Mouse (Mus musculus) intestine, embryonic 15.5 days (tissue): ENCODE measurements around the gene Xkr7. TPM values are rescaled to one million over a fixed set of nuclear protein-coding genes. Genes with fewer than 3 reads are reported as not detected.

Experiments used
- ATAC-seq: fragments of 200-750 bp; cut with Nextera tagmentation; 2 replicates; pipeline ENCODE4 v1.8.0; 2017; ENCODE audit warnings: moderate TSS enrichment, moderate library complexity
- H3K27ac ChIP-seq: fragments of 300-500 bp; sonication (generic); 2 replicates; pipeline ENCODE4 v1.5.1; 2015; ENCODE audit warnings: mild to moderate bottlenecking, inconsistent platforms
- H3K27me3 ChIP-seq: fragments of 300-500 bp; sonication (generic); replicated peaks from 2 replicates; pipeline ENCODE4 v1.6.1; 2015; ENCODE audit warnings: inconsistent platforms
- H3K36me3 ChIP-seq: fragments of 300-500 bp; sonication (generic); 2 replicates; pipeline ENCODE4 v1.6.1; 2015; ENCODE audit warnings: inconsistent platforms
- H3K4me1 ChIP-seq: fragments of 300-500 bp; sonication (generic); replicated peaks from 2 replicates; pipeline ENCODE4 v1.6.1; 2015; ENCODE audit warnings: inconsistent platforms
- H3K4me2 ChIP-seq: fragments of 300-500 bp; sonication (generic); replicated peaks from 2 replicates; pipeline ENCODE4 v1.6.1; 2015; ENCODE audit warnings: mild to moderate bottlenecking, inconsistent platforms
- H3K4me3 ChIP-seq: fragments of 300-500 bp; sonication (generic); replicated peaks from 2 replicates; pipeline ENCODE4 v1.5.1; 2015; ENCODE audit warnings: inconsistent platforms
- H3K9ac ChIP-seq: fragments of 300-500 bp; sonication (generic); 2 replicates; pipeline ENCODE4 v1.6.1; 2015; ENCODE audit warnings: inconsistent platforms
- H3K9me3 ChIP-seq: fragments of 300-500 bp; sonication (generic); 2 replicates; pipeline ENCODE4 v1.6.1; 2016; ENCODE audit warnings: inconsistent platforms
- WGBS: fragments of 180-500 bp; shearing (Covaris S2); methylation state at CpG from one replicate; pipeline ENCODE4 v1.1.7; 2015; 5-methylcytosine and 5-hydroxymethylcytosine counted together
- polyA plus RNA-seq: library from polyadenylated mRNA; unstranded; fragments of >200 nt; fragmentation: Nextera tagmentation; extraction: Ambion mirVana; gene quantifications from 2 replicates; pipeline ENCODE4 v1.2.1, GENCODE M21; 2015

Gene Xkr7
- polyA plus RNA-seq = 0.10 TPM in 2 replicates

GRCm38 (mm10) chr2:153031126-153032082 is at the start of gene Xkr7:
Gene Xkr7 (plus strand): TSS chr2:153031852.
- Histone ChIP-seq H3K27ac (no peak within 1 kb of the TSS), H3K36me3 (no peaks in the 10 kb centered on the region), H3K27me3 (peaks cover 46% of the 10 kb centered on the region), H3K4me3 (peak within 1 kb of the TSS; percentile 44), H3K9ac (no peak within 1 kb of the TSS), H3K4me2 (peak within 1 kb of the TSS; percentile 81), H3K4me1 (peaks cover 9% of the 10 kb centered on the region; the same call in 1 of the 2 replicates), H3K9me3 (no peaks in the 10 kb centered on the region)
- ATAC-seq = peak; percentile 59
- WGBS = 3% methylated on average over 49 of the region's 54 CpGs

- Histone ChIP-seq H3K9ac (no peak overlapping the region), H3K4me2 (no peak overlapping the region), H3K27me3 (no peaks in the 10 kb centered on the region), H3K36me3 (no peaks in the 10 kb centered on the region), H3K27ac (no peak overlapping the region), H3K9me3 (no peaks in the 10 kb centered on the region), H3K4me3 (no peak overlapping the region), H3K4me1 (no peaks in the 10 kb centered on the region)
- no peak for ATAC-seq
- 53% methylated on average over 1 of the region's 1 CpGs for WGBS
Observed at GRCm38 (mm10) chr2:152985582-152985981, 46.1 kb upstream of the Xkr7 start.

- H3K27ac ChIP-seq = no peak overlapping the region
- H3K4me2 ChIP-seq = no peak overlapping the region
- H3K4me3 ChIP-seq = no peak overlapping the region
- no peak for ATAC-seq
- no peaks in the 10 kb centered on the region for H3K27me3 ChIP-seq
- no peaks in the 10 kb centered on the region for H3K9me3 ChIP-seq
- H3K4me1 ChIP-seq = no peaks in the 10 kb centered on the region
- no peaks in the 10 kb centered on the region for H3K36me3 ChIP-seq
- no peak overlapping the region for H3K9ac ChIP-seq
- WGBS = 82% methylated on average over 9 of the region's 9 CpGs
Observed at GRCm38 (mm10) chr2:152991529-152991928, 40.1 kb upstream of the Xkr7 start.

- Histone ChIP-seq H3K9me3 (no peaks in the 10 kb centered on the region), H3K27ac (no peak overlapping the region), H3K4me3 (no peak overlapping the region), H3K4me1 (no peaks in the 10 kb centered on the region), H3K27me3 (no peaks in the 10 kb centered on the region), H3K36me3 (no peaks in the 10 kb centered on the region), H3K4me2 (no peak overlapping the region), H3K9ac (no peak overlapping the region)
- ATAC-seq = no peak
- 56% methylated on average over 4 of the region's 4 CpGs for WGBS
Observed at GRCm38 (mm10) chr2:152997046-152997445, 34.6 kb upstream of the Xkr7 start.

GRCm38 (mm10) chr2:153002492-153003248 is 29.0 kb upstream of the Xkr7 start:
- ATAC-seq = no peak
- Histone ChIP-seq H3K9me3 (no peaks in the 10 kb centered on the region), H3K27ac (no peak overlapping the region), H3K9ac (no peak overlapping the region), H3K4me3 (no peak overlapping the region), H3K36me3 (no peaks in the 10 kb centered on the region), H3K4me1 (no peaks in the 10 kb centered on the region), H3K27me3 (no peaks in the 10 kb centered on the region), H3K4me2 (no peak overlapping the region)
- WGBS = 71% methylated on average over 15 of the region's 15 CpGs

GRCm38 (mm10) chr2:153003681-153004338 is 27.8 kb upstream of the Xkr7 start:
- no peaks in the 10 kb centered on the region for H3K4me1 ChIP-seq

GRCm38 (mm10) chr2:153005981-153006380 is 25.7 kb upstream of the Xkr7 start:
- H3K4me2 ChIP-seq = no peak overlapping the region
- H3K4me1 ChIP-seq = no peaks in the 10 kb centered on the region
- H3K36me3 ChIP-seq = peaks cover 15% of the 10 kb centered on the region
- no peak for ATAC-seq
- no peak overlapping the region for H3K4me3 ChIP-seq
- H3K27me3 ChIP-seq = no peaks in the 10 kb centered on the region
- 73% methylated on average over 3 of the region's 3 CpGs for WGBS
- H3K9ac ChIP-seq = no peak overlapping the region
- no peaks in the 10 kb centered on the region for H3K9me3 ChIP-seq
- no peak overlapping the region for H3K27ac ChIP-seq

More at GRCm38 (mm10) chr2:153003681-153004338, 27.8 kb upstream of the Xkr7 start:
- Histone ChIP-seq H3K9ac (no peak overlapping the region), H3K9me3 (no peaks in the 10 kb centered on the region), H3K27ac (no peak overlapping the region), H3K4me3 (no peak overlapping the region), H3K27me3 (no peaks in the 10 kb centered on the region), H3K4me2 (no peak overlapping the region), H3K36me3 (peaks cover 3% of the 10 kb centered on the region; the same call in 1 of the 2 replicates)
- 72% methylated on average over 13 of the region's 13 CpGs for WGBS
- ATAC-seq = no peak

- Histone ChIP-seq H3K27me3 (no peaks in the 10 kb centered on the region), H3K4me1 (peaks cover 8% of the 10 kb centered on the region), H3K27ac (no peak overlapping the region), H3K4me3 (no peak overlapping the region), H3K9ac (no peak overlapping the region), H3K9me3 (no peaks in the 10 kb centered on the region), H3K4me2 (no peak overlapping the region), H3K36me3 (peaks cover 15% of the 10 kb centered on the region)
- ATAC-seq = no peak
- 90% methylated on average over 12 of the region's 12 CpGs for WGBS
Observed at GRCm38 (mm10) chr2:153009192-153009973, 22.3 kb upstream of the Xkr7 start.

- ATAC-seq = no peak
- Histone ChIP-seq H3K4me2 (peak overlapping the region; percentile 81), H3K36me3 (peaks cover 12% of the 10 kb centered on the region; the same call in 1 of the 2 replicates), H3K9me3 (no peaks in the 10 kb centered on the region), H3K4me3 (peak overlapping the region; percentile 94), H3K27ac (no peak overlapping the region), H3K9ac (peak overlapping the region; percentile 86), H3K27me3 (no peaks in the 10 kb centered on the region; the same call in 1 of the 2 replicates), H3K4me1 (peaks cover 9% of the 10 kb centered on the region)
- WGBS = 86% methylated on average over 11 of the region's 11 CpGs
Observed at GRCm38 (mm10) chr2:153013724-153014515, 17.7 kb upstream of the Xkr7 start.

- peak within 1 kb of the TSS; percentile 81 for H3K4me2 ChIP-seq
- H3K27ac ChIP-seq = no peak within 1 kb of the TSS; the same call in 1 of the 2 replicates
- H3K9me3 ChIP-seq = no peaks in the 10 kb centered on the region
- H3K27me3 ChIP-seq = no peaks in the 10 kb centered on the region; the same call in 1 of the 2 replicates
- ATAC-seq = peak; percentile 98
- peaks cover 9% of the 10 kb centered on the region for H3K4me1 ChIP-seq
- H3K4me3 ChIP-seq = peak within 1 kb of the TSS; percentile 94
- 1% methylated on average over 54 of the region's 54 CpGs for WGBS
- H3K36me3 ChIP-seq = 0 out of 2 replicates have a peak, but pooled peaks cover 7% of the 10 kb centered on the region
- peak within 1 kb of the TSS; percentile 86 for H3K9ac ChIP-seq
Observed at GRCm38 (mm10) chr2:153014758-153015593, 16.7 kb upstream of the Xkr7 start, which contains the start of gene Pdrg1. Gene Pdrg1 (minus strand): TSS chr2:153015427.
